Mouse (Mus musculus): ENCODE results near the gene Ptpn13. TPM values are rescaled to one million over a fixed set of nuclear protein-coding genes. Genes with fewer than 3 reads are reported as not detected.

Gene Ptpn13
- total and polyA plus RNA-seq, 3 experiments: 0.04 TPM; not detected in 2

- no peak for TF ChIP-seq NELFE (IDR thresholded peaks at IDR 0.05; ENCODE audit: low read depth, low read length)
- TF ChIP-seq PAX5 (IDR thresholded peaks at IDR 0.05; ENCODE audit: low read length): no peak
- TF ChIP-seq MAZ (IDR thresholded peaks at IDR 0.05; ENCODE audit: low read depth, low read length): no peak
- H3K9ac ChIP-seq (ENCODE audit: insufficient read depth, low read depth): no peak overlapping the region
Observed at GRCm38 (mm10) chr5:103610148-103610547, 185.2 kb downstream of the Ptpn13 start.

GRCm38 (mm10) chr5:103610856-103611472 is 186.0 kb downstream of the Ptpn13 start:
- no peak overlapping the region for H3K9ac ChIP-seq (ENCODE audit: insufficient read depth, low read depth)
- no peak overlapping the region for H3K4me2 ChIP-seq (ENCODE audit: insufficient read depth, low read depth, poor library complexity, severe bottlenecking)
- H3K4me3 ChIP-seq (replicated peaks in 1 of 3; ENCODE audit: low read depth in 2 of 3, low read length in 2 of 3, poor library complexity in 1 of 3): no peak overlapping the region
- dilution Hi-C loops (cut with MboI; ENCODE audit: extremely low pct_ligation_motif_present, extremely low pct_unique_long_range_greater_than_20kb, low sequenced_read_pairs) (no loop called here), in situ Hi-C loops (cut with MboI; ENCODE audit: low pct_ligation_motif_present, low pct_unique_long_range_greater_than_20kb, low sequenced_read_pairs) (no loop called here)
- no peaks in the 10 kb centered on the region for H3K27me3 ChIP-seq (replicated peaks)
- no peaks in the 10 kb centered on the region for H3K36me3 ChIP-seq (replicated peaks in 1 of 2; ENCODE audit: control insufficient read depth in 1 of 2, insufficient read depth in 1 of 2, low read length in 1 of 2)
- no peaks in the 10 kb centered on the region for H3K9me3 ChIP-seq (replicated peaks; ENCODE audit: low read length)
- no peaks in the 10 kb centered on the region for H3K79me2 ChIP-seq (replicated peaks; ENCODE audit: control insufficient read depth, extremely low read depth, insufficient read depth, poor library complexity, severe bottlenecking)
- no peak for DNase-seq (ENCODE audit: extremely low read depth)
- no peak overlapping the region for H3K27ac ChIP-seq (ENCODE audit: insufficient read depth, low read depth)
- TF ChIP-seq SIN3A (IDR thresholded peaks at IDR 0.05; ENCODE audit: low read length) (no peak), ZNF384 (IDR thresholded peaks at IDR 0.05; ENCODE audit: low read depth, low read length) (no peak), ELF1 (IDR thresholded peaks at IDR 0.05; ENCODE audit: low read depth, low read length) (no peak), ZC3H11A (IDR thresholded peaks at IDR 0.05; ENCODE audit: low read depth, low read length) (no peak), SMC3 (IDR thresholded peaks at IDR 0.05; ENCODE audit: low read depth, low read length) (no peak)
- H3K4me1 ChIP-seq (ENCODE audit: control insufficient read depth in 1 of 2, insufficient read depth in 2 of 2): peaks cover 0 to 3% of the 10 kb centered on the region in 2 experiments; a peak in 1 of 4 replicates

More at GRCm38 (mm10) chr5:103610148-103610547, 185.2 kb downstream of the Ptpn13 start:
- H3K4me1 ChIP-seq (ENCODE audit: control insufficient read depth in 1 of 2, insufficient read depth in 2 of 2): peaks cover 0 to 3% of the 10 kb centered on the region in 2 experiments; a peak in 1 of 4 replicates
- no peak overlapping the region for H3K4me3 ChIP-seq (replicated peaks in 1 of 3; ENCODE audit: low read depth in 2 of 3, low read length in 2 of 3, poor library complexity in 1 of 3)
- in situ Hi-C loops (cut with MboI; ENCODE audit: low pct_ligation_motif_present, low pct_unique_long_range_greater_than_20kb, low sequenced_read_pairs): no loop called here
- H3K79me2 ChIP-seq (replicated peaks; ENCODE audit: control insufficient read depth, extremely low read depth, insufficient read depth, poor library complexity, severe bottlenecking): no peaks in the 10 kb centered on the region
- H3K27me3 ChIP-seq (replicated peaks): no peaks in the 10 kb centered on the region
- no peaks in the 10 kb centered on the region for H3K36me3 ChIP-seq (replicated peaks in 1 of 2; ENCODE audit: control insufficient read depth in 1 of 2, insufficient read depth in 1 of 2, low read length in 1 of 2)
- H3K27ac ChIP-seq (ENCODE audit: insufficient read depth, low read depth): no peak overlapping the region
- dilution Hi-C loops (cut with MboI; ENCODE audit: extremely low pct_ligation_motif_present, extremely low pct_unique_long_range_greater_than_20kb, low sequenced_read_pairs): no loop called here
- no peak overlapping the region for H3K4me2 ChIP-seq (ENCODE audit: insufficient read depth, low read depth, poor library complexity, severe bottlenecking)
- no peaks in the 10 kb centered on the region for H3K9me3 ChIP-seq (replicated peaks; ENCODE audit: low read length)
- DNase-seq (ENCODE audit: extremely low read depth): no peak

GRCm38 (mm10) chr5:103612316-103612715 is 187.3 kb downstream of the Ptpn13 start:
- Histone ChIP-seq H3K9me3 (replicated peaks; ENCODE audit: low read length) (no peaks in the 10 kb centered on the region), H3K4me2 (ENCODE audit: insufficient read depth, low read depth, poor library complexity, severe bottlenecking) (no peak overlapping the region), H3K36me3 (replicated peaks in 1 of 2; ENCODE audit: control insufficient read depth in 1 of 2, insufficient read depth in 1 of 2, low read length in 1 of 2) (no peaks in the 10 kb centered on the region), H3K79me2 (replicated peaks; ENCODE audit: control insufficient read depth, extremely low read depth, insufficient read depth, poor library complexity, severe bottlenecking) (no peaks in the 10 kb centered on the region), H3K9ac (ENCODE audit: insufficient read depth, low read depth) (no peak overlapping the region), H3K27ac (ENCODE audit: insufficient read depth, low read depth) (no peak overlapping the region), H3K27me3 (replicated peaks) (no peaks in the 10 kb centered on the region), H3K4me1 (ENCODE audit: control insufficient read depth in 1 of 2, insufficient read depth in 2 of 2) (peaks cover 0 to 3% of the 10 kb centered on the region in 2 experiments; a peak in 1 of 4 replicates), H3K4me3 (replicated peaks in 1 of 3; ENCODE audit: low read depth in 2 of 3, low read length in 2 of 3, poor library complexity in 1 of 3) (no peak overlapping the region)
- in situ Hi-C loops (cut with MboI; ENCODE audit: low pct_ligation_motif_present, low pct_unique_long_range_greater_than_20kb, low sequenced_read_pairs): no loop called here
- no peak for DNase-seq (ENCODE audit: extremely low read depth)
- TF ChIP-seq ZMIZ1 (IDR thresholded peaks at IDR 0.05; ENCODE audit: low read depth, low read length) (no peak), HCFC1 (IDR thresholded peaks at IDR 0.05; ENCODE audit: low read depth, low read length) (no peak), CHD1 (IDR thresholded peaks at IDR 0.05; ENCODE audit: low read depth, low read length) (no peak), TCF12 (IDR thresholded peaks at IDR 0.05; ENCODE audit: low read depth, low read length) (no peak), NRF1 (IDR thresholded peaks at IDR 0.05; ENCODE audit: low read depth, low read length) (no peak), MYC (IDR thresholded peaks at IDR 0.05; ENCODE audit: low read depth, low read length) (no peak), MAFK (IDR thresholded peaks at IDR 0.05; ENCODE audit: insufficient replicate concordance, low read length) (no peak), CTCF (conservative IDR thresholded peaks at IDR 0.05 in 1 of 2, IDR thresholded peaks at IDR 0.05 in 1 of 2; ENCODE audit: low read depth in 2 of 2, low read length in 2 of 2) (no peak), MAZ (IDR thresholded peaks at IDR 0.05; ENCODE audit: low read depth, low read length) (no peak), MAX (IDR thresholded peaks at IDR 0.05; ENCODE audit: low read length) (no peak)
- dilution Hi-C loops (cut with MboI; ENCODE audit: extremely low pct_ligation_motif_present, extremely low pct_unique_long_range_greater_than_20kb, low sequenced_read_pairs): no loop called here

All from CH12.LX (cell line).